Mouse (Mus musculus): Measurements from ENCODE around the gene Scd1. TPM values are rescaled to one million over a fixed set of nuclear protein-coding genes. Genes with fewer than 3 reads are reported as not detected.
A peak's percentile ranks its signal among the peaks of the same experiment; 100 is the strongest.

Gene Scd1
- polyA plus RNA-seq, 1 experiment from 2014 or later = 2.6 TPM

DNA sequence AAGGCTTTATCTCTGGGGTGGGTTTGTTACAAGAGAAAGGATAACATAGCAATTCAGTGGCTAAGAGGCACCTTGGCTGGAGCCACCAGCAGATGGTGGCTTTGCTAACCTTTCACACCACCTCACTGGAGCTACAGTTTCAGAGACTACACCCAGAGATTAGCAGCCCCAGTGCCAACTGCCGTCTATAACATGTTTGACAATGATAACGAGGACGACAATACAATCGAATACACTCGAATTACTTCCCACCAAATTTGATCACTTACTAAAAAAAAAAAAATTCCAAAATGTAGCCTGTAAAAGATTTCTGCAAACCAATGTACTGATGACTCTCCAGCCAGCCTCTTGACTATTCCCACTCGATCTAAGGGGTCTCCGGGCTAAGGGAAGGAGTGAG lies 12.7 kb downstream of the Scd1 start:
- 79% methylated on average over 7 of the region's 7 CpGs for WGBS
- H3K9ac ChIP-seq = no peak overlapping the region
- H3K36me3 ChIP-seq = no peaks in the 10 kb centered on the region
- no peak for ATAC-seq (ENCODE audit: borderline replicate concordance, extremely low read depth, low FRiP score, low TSS enrichment)
- no peak overlapping the region for H3K27ac ChIP-seq
- no peak overlapping the region for H3K4me2 ChIP-seq
- no peaks in the 10 kb centered on the region for H3K27me3 ChIP-seq
- no peaks in the 10 kb centered on the region for H3K9me3 ChIP-seq
- no peaks in the 10 kb centered on the region for H3K4me1 ChIP-seq
- H3K4me3 ChIP-seq = no peak overlapping the region

DNA sequence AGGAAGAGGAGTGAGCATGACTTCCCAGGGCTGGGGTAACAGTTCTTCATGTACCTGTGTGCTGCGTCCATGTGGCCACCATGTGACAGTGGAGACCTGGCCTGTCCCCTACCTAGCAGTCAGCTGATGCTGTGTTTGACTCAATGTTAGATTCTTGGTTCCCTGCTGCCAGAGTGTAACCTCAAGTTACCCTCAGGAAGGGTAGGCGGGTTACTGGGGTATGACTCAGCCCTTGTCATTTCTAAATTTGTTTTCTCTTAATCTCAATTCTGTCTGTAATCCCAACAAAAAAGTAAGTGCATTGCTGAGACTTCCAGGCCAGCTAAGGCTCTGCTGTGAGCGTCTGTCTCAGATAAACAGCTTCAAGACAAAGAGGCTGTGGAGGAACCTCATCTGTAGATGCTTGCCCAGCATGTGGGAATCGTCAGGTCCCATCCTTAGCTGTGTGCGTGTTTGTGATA lies 13.7 kb downstream of the Scd1 start:
- no peaks in the 10 kb centered on the region for H3K36me3 ChIP-seq
- H3K27ac ChIP-seq = no peak overlapping the region
- WGBS = 54% methylated on average over 5 of the region's 5 CpGs
- no peaks in the 10 kb centered on the region for H3K27me3 ChIP-seq
- no peak for ATAC-seq (ENCODE audit: borderline replicate concordance, extremely low read depth, low FRiP score, low TSS enrichment)
- H3K9ac ChIP-seq = no peak overlapping the region
- no peak overlapping the region for H3K4me2 ChIP-seq
- H3K4me1 ChIP-seq = peaks cover 1% of the 10 kb centered on the region; the same call in 1 of the 2 replicates
- no peaks in the 10 kb centered on the region for H3K9me3 ChIP-seq
- no peak overlapping the region for H3K4me3 ChIP-seq

DNA sequence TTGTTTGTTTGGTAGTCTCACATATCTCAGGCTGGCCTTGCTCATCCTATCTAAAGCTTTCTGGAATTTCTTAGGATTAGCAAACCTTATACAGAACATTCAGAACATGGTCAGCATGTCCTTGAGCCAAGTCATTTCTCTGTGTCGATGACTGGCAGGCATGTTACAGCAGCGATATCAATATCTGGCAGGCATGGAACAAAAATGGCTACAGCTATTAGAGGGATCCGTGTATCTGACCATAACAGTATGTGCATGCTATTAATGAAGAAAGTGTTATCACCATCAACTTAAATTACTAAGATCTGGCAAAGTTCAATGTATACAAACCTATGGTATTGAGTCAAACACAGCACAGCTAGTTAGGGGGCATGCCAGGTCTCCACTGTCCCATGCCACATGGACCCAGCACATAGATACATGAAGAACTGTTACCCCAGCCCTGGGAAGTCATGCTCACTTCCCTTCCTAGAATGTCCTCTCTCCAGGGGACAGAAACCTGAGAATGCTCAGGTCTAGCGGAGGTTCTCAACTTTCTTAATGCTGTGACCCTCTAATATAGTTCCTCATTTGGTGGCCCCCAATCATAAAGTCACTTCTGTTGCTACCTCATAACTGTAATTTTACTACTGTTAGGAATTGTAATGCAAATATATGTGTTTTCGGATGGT lies 15.2 kb downstream of the Scd1 start:
- H3K4me1 ChIP-seq = peaks cover 13% of the 10 kb centered on the region
- no peak overlapping the region for H3K27ac ChIP-seq
- H3K36me3 ChIP-seq = no peaks in the 10 kb centered on the region
- no peaks in the 10 kb centered on the region for H3K9me3 ChIP-seq
- H3K27me3 ChIP-seq = no peaks in the 10 kb centered on the region
- no peak overlapping the region for H3K4me3 ChIP-seq
- H3K4me2 ChIP-seq = no peak overlapping the region
- WGBS = 78% methylated on average over 5 of the region's 5 CpGs
- no peak for ATAC-seq (ENCODE audit: borderline replicate concordance, extremely low read depth, low FRiP score, low TSS enrichment)
- H3K9ac ChIP-seq = no peak overlapping the region

DNA sequence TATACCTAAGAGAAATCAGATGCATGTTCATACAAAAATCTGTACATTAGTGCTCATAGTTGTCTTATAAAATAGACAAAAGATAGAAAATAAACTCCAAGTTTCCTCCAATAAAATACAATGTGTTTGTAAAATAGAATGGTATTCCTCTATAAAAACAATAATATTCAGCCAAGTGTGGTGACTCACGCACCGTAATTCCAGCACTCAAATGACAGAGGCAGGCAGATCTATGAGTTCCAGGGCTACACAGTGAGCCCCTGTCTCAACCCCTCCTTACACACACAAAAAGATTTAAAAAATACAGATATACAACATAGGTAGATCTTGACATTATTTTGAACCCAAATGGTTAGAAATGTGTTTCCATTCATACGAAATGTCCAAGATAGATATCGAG lies 15.8 kb downstream of the Scd1 start:
- Histone ChIP-seq H3K27ac (no peak overlapping the region), H3K4me3 (no peak overlapping the region), H3K9me3 (no peaks in the 10 kb centered on the region), H3K27me3 (no peaks in the 10 kb centered on the region), H3K9ac (no peak overlapping the region), H3K36me3 (no peaks in the 10 kb centered on the region), H3K4me1 (peaks cover 15% of the 10 kb centered on the region), H3K4me2 (no peak overlapping the region)
- no peak for ATAC-seq (ENCODE audit: borderline replicate concordance, extremely low read depth, low FRiP score, low TSS enrichment)
- 84% methylated on average over 4 of the region's 4 CpGs for WGBS

DNA sequence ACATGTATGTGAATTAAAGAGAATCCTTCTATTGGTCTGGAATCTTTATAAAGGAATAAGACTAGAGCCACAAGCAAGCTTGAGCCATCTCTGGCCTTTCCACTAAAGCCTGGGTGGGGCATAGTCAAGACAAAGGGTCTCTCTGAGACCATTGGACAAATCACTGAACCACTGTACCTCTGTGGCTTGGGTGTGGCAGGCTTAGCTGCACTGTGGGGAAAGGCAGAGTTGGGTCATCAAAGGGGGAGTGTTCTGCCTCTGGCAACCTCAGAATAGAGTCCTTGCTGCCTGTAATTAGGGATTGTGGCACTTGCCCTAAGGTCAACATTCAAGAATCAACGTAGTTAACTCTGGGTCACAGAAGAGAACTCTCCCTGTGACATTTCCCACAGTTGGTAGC lies 18.2 kb downstream of the Scd1 start:
- H3K4me2 ChIP-seq = no peak overlapping the region
- no peak overlapping the region for H3K9ac ChIP-seq
- no peaks in the 10 kb centered on the region for H3K27me3 ChIP-seq
- no peaks in the 10 kb centered on the region for H3K36me3 ChIP-seq
- no peak for ATAC-seq (ENCODE audit: borderline replicate concordance, extremely low read depth, low FRiP score, low TSS enrichment)
- H3K4me3 ChIP-seq = no peak overlapping the region
- H3K27ac ChIP-seq = no peak overlapping the region
- WGBS = 50% methylated on average over 1 of the region's 1 CpGs
- no peaks in the 10 kb centered on the region for H3K9me3 ChIP-seq
- peaks cover 15% of the 10 kb centered on the region for H3K4me1 ChIP-seq

DNA sequence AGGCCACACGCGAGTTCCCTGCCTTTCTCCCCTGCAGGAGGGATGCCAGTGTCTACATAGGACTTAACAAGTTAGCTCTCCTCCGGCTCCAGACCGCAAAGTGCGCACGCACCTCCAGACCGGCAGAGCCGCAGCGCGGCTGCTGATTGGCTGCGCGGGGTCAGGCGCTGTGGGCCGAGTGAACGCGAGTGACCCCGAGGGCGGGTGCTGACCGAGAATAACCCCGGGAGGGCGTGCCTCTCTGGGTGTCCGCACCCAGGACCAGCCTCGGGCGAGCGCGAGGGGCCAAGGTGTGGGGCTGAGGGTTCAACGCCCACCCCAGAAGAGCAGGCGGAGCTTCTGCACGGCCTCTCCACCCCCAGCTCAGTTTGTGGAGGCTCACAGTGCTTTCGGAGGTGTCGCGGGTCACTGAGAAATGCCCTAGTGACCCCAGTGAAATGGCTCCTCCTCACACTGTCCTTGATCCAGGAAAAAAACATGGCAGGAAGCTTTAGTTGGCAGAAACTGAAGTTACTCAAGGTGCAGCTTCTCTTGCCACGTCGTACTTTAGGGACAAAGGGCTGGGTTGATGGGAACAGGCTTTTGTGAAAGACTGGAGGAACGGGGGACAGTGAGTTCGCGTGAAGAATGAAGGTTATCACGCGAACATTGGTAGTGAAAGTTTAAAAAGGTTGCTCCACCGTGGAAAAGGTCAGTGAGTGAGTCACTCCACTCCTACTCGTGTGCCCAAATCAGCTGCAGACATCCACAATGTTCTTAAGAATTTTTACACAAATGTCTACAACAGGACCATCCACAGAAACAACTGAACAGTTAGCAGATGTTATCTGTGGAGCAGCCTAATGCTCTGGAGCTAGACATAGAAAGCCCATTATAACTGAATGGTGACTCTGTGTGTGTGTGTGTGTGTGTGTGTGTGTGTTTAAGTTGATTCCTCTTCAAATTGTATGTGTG lies 18.9 kb downstream of the Scd1 start:
- Histone ChIP-seq H3K4me2 (peak overlapping the region; percentile 75), H3K9ac (peak overlapping the region; percentile 40), H3K4me3 (peak overlapping the region; percentile 54), H3K36me3 (no peaks in the 10 kb centered on the region), H3K9me3 (no peaks in the 10 kb centered on the region), H3K27ac (peak overlapping the region; percentile 49), H3K4me1 (peaks cover 15% of the 10 kb centered on the region), H3K27me3 (no peaks in the 10 kb centered on the region)
- ATAC-seq (ENCODE audit: borderline replicate concordance, extremely low read depth, low FRiP score, low TSS enrichment) = peak; percentile 98
- 1% methylated on average over 41 of the region's 41 CpGs for WGBS

DNA sequence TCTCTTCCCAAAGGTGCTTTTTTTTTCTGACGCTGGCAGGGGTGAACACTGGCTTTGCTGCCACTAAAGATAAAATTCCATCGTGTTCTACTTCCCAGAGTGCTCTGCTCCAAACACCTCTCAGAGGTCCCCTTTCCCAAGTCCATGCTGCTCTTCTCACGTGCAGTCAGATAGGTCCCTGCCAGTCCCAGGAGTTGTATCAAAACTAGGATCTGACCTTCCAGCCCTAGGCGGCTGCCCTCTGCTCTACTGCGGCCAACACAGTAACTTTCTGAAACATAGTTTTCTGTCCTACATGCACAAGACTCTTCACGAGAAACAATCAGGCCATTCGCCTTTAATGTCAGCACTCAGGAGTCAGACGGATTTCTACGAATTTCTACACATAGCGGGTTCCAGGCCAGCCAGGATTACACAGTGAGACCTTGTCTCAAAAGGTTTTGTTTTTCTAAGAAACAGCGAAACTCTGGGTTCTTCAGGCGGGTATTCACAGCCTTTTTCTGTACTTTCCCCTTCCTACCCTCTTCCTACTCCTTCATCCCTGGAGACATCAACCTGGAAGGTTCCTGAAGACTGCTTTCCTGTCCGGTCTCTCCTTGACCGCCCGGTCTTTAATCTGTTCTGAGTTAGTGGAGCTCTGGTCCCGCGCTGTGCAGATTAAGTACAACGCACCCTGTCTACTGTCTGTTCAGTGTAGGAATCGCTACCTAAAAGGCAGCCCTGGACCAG lies 19.8 kb downstream of the Scd1 start:
- ATAC-seq (ENCODE audit: borderline replicate concordance, extremely low read depth, low FRiP score, low TSS enrichment) = no peak

DNA sequence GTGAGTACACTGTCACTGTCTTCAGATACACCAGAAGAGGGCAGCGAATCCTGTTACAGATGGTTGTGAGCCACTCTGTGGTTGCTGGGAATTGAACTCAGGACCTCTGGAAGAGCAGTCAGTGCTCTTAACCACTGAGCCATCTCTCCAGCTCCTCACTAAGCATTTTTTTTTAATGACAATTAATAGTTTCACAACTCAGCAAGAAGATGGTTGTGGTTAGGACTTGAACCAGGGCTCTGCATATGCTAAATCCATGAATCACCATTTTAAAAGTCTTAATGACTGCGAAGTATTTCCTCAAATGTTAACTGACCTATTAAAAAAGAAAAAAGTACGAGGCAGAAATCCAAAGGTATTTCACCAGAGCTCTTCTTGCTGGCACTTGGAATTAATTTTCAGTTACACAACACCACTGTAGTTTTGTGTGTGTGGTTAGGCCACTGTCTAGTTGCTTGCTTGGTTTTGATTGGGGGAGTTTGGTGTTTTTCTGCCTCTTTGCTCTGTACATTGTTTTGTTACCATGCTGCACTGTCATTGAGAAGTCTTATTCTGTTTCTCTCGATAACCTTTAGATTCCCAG lies 20.5 kb downstream of the Scd1 start:
- no peak overlapping the region for H3K27ac ChIP-seq
- 83% methylated on average over 4 of the region's 4 CpGs for WGBS
- no peak for ATAC-seq (ENCODE audit: borderline replicate concordance, extremely low read depth, low FRiP score, low TSS enrichment)
- H3K9ac ChIP-seq = no peak overlapping the region
- peaks cover 15% of the 10 kb centered on the region for H3K4me1 ChIP-seq
- H3K4me3 ChIP-seq = no peak overlapping the region
- no peaks in the 10 kb centered on the region for H3K36me3 ChIP-seq
- H3K4me2 ChIP-seq = no peak overlapping the region
- H3K9me3 ChIP-seq = no peaks in the 10 kb centered on the region
- no peaks in the 10 kb centered on the region for H3K27me3 ChIP-seq

More for the DNA sequence above, 19.8 kb downstream of the Scd1 start:
- Histone ChIP-seq H3K27ac (peak overlapping the region; percentile 49), H3K36me3 (no peaks in the 10 kb centered on the region), H3K9ac (peak overlapping the region; percentile 40), H3K4me1 (peaks cover 15% of the 10 kb centered on the region), H3K4me3 (peak overlapping the region; percentile 54), H3K4me2 (peak overlapping the region; percentile 75), H3K9me3 (no peaks in the 10 kb centered on the region), H3K27me3 (no peaks in the 10 kb centered on the region)
- 18% methylated on average over 19 of the region's 19 CpGs for WGBS

DNA sequence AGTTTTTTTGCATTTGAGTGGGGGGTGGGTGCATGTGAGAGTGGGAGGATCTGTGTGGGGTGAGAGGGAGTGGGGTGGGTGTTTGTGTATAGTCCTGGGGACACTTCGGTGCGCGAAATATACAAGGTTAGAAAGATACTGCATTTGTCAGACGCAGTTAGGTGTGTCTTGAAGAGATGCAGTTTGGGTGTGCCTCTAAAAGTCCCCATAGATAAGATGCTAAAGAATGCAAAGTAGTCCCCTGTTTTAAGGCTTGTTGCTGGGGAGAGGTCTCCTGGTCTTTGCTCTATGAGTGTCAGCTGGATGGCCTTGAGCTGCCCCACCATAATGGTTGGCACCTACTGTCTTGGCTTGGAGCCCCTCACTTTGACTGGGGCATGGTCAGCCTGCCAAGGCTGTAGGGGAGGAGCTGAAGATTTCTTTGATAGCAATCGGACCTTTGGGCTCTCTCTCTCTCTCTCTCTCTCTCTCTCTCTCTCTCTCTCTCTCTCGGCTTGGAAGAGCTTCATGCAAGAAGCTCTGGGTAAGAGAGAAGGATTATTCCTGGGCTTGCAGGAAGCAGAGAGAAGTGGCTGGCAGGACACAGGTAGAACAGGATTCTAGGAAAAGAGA lies 21.7 kb downstream of the Scd1 start:
- H3K9ac ChIP-seq = no peak overlapping the region
- ATAC-seq (ENCODE audit: borderline replicate concordance, extremely low read depth, low FRiP score, low TSS enrichment) = no peak
- no peaks in the 10 kb centered on the region for H3K36me3 ChIP-seq
- H3K27me3 ChIP-seq = no peaks in the 10 kb centered on the region
- WGBS = 68% methylated on average over 6 of the region's 6 CpGs
- H3K4me1 ChIP-seq = peaks cover 15% of the 10 kb centered on the region
- no peaks in the 10 kb centered on the region for H3K9me3 ChIP-seq
- no peak overlapping the region for H3K27ac ChIP-seq
- H3K4me3 ChIP-seq = no peak overlapping the region
- no peak overlapping the region for H3K4me2 ChIP-seq

DNA sequence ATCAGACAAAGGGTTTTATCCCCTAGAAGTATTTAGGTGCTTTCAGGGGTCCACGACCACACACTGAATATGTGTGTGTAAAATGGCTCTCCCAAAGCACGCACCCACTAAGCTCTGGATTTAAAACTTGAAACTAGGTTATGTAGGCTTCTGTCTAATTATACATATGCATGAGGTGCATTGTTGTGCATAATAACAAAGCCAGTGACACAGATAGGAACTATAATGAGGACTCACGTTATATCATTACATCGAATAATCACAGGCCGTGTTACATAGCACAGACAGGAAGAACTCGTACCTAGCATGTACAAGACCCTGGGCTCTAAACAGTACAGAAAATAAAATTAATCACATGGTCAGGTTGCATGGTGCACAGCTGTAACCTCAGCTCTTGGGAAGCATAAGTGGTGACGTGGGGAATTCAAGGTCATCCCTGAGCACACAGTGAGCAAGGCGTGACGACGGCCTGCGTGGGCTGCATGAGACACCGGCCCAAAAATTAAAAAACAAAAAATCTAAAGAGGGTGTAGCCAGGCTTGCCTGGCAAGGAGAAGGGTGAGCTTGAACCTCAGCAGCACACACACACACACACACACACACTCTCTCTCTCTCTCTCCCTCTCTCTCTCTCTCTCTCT lies 24.9 kb downstream of the Scd1 start:
- Histone ChIP-seq H3K4me1 (peaks cover 5% of the 10 kb centered on the region), H3K36me3 (no peaks in the 10 kb centered on the region), H3K9ac (no peak overlapping the region), H3K4me2 (no peak overlapping the region), H3K27me3 (no peaks in the 10 kb centered on the region), H3K4me3 (no peak overlapping the region), H3K27ac (no peak overlapping the region), H3K9me3 (no peaks in the 10 kb centered on the region)
- ATAC-seq (ENCODE audit: borderline replicate concordance, extremely low read depth, low FRiP score, low TSS enrichment) = no peak
- 79% methylated on average over 12 of the region's 12 CpGs for WGBS

DNA sequence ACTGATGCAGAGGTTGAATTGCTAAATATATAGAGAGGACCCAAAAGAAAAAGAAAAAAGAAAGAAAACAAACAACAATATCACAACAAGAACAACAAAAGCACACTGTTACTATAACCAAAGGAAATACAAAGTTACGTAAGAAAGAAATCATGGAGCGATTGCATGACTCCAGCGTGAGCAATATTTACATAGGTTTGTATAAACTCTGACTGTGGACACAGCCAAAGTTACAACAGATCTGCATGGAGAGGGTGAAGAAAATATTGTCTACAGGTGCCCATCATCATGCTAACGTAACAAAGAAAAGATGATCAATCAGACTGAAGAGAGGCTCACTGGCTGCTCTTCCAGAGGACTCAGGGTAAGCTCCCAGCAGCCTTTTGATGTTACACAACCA lies 27.6 kb downstream of the Scd1 start:
- Histone ChIP-seq H3K4me2 (no peak overlapping the region), H3K4me3 (no peak overlapping the region), H3K36me3 (no peaks in the 10 kb centered on the region), H3K27ac (no peak overlapping the region), H3K27me3 (no peaks in the 10 kb centered on the region), H3K4me1 (no peaks in the 10 kb centered on the region), H3K9me3 (no peaks in the 10 kb centered on the region), H3K9ac (no peak overlapping the region)
- 64% methylated on average over 4 of the region's 4 CpGs for WGBS
- no peak for ATAC-seq (ENCODE audit: borderline replicate concordance, extremely low read depth, low FRiP score, low TSS enrichment)
